Mouse (Mus musculus) kidney, postnatal 0 days (tissue): ENCODE measurements around the gene Cox20. TPM values are rescaled to one million over a fixed set of nuclear protein-coding genes. Genes with fewer than 3 reads are reported as not detected.
A peak's percentile ranks its signal among the peaks of the same experiment; 100 is the strongest.
"Not testable (repeated sequence)": the region's sequence is repeated elsewhere in the genome, so short reads cannot be mapped to it uniquely, and the experiment has no call there.

Source experiments
- ATAC-seq: fragments of 200-750 bp; cut with Nextera tagmentation; replicated peaks from 2 replicates; pipeline ENCODE4 v1.8.0; 2017; ENCODE audit warnings: low read depth, moderate number of reproducible peaks, moderate TSS enrichment, moderate library complexity; ENCODE audit not compliant: low FRiP score
- DNase-seq: peaks from one replicate; pipeline ENCODE4 v3.0.0-alpha.2; 2016; ENCODE audit warnings: low spot score
- H3K27ac ChIP-seq: fragments of 300-500 bp; sonication (generic); 2 replicates; pipeline ENCODE4 v1.5.1; 2014; ENCODE audit warnings: mild to moderate bottlenecking
- H3K27me3 ChIP-seq: fragments of 300-500 bp; sonication (generic); 2 replicates; pipeline ENCODE4 v1.6.1; 2014; ENCODE audit warnings: low read length, mixed read lengths; ENCODE audit not compliant: insufficient read depth
- H3K36me3 ChIP-seq: fragments of 300-500 bp; sonication (generic); 2 replicates; pipeline ENCODE4 v1.6.1; 2014; ENCODE audit warnings: low read length, mixed read lengths; ENCODE audit not compliant: insufficient read depth
- H3K4me1 ChIP-seq: fragments of 300-500 bp; sonication (generic); replicated peaks from 2 replicates; pipeline ENCODE4 v1.6.1; 2014; ENCODE audit warnings: antibody characterized with exemption, low read length, mixed read lengths; ENCODE audit not compliant: insufficient read depth
- H3K4me2 ChIP-seq: fragments of 300-500 bp; sonication (generic); 2 replicates; pipeline ENCODE4 v1.6.1; 2014; ENCODE audit warnings: mild to moderate bottlenecking, low read length, moderate library complexity, mixed read lengths
- H3K4me3 ChIP-seq: fragments of 300-500 bp; sonication (generic); replicated peaks from 2 replicates; pipeline ENCODE4 v1.5.1; 2014; ENCODE audit warnings: low read depth, low read length
- H3K9ac ChIP-seq: fragments of 300-500 bp; sonication (generic); 2 replicates; pipeline ENCODE4 v1.6.1; 2014; ENCODE audit warnings: low read depth, low read length
- H3K9me3 ChIP-seq: fragments of 300-500 bp; sonication (generic); replicated peaks from 2 replicates; pipeline ENCODE4 v1.6.1; 2016; ENCODE audit warnings: low read length, inconsistent platforms, mixed read lengths
- CTCF ChIP-seq: IDR thresholded peaks from 2 replicates; pipeline ENCODE4 v1.5.1; 2016; ENCODE audit warnings: antibody characterized with exemption, low read depth, mild to moderate bottlenecking, moderate library complexity
- WGBS: fragments of 180-500 bp; shearing (Covaris S2); extraction: QIAGEN DNeasy Blood & Tissue Kit; methylation state at CpG from one replicate; pipeline ENCODE4 v1.1.7; 2014; 5-methylcytosine and 5-hydroxymethylcytosine counted together
- polyA plus RNA-seq: library from polyadenylated mRNA; unstranded; fragments of >200 nt; fragmentation: Nextera tagmentation; extraction: Ambion mirVana; gene quantifications from 2 replicates; pipeline ENCODE4 v1.2.1, GENCODE M21; 2015

The Cox20 gene
- polyA plus RNA-seq = 216 and 225 TPM in 2 replicates

GRCm38 (mm10) chr1:178318389-178319184 lies at the start of gene Cox20:
TSS of gene Cox20 (plus strand) at chr1:178319130.
- peak; percentile 95 for ATAC-seq
- H3K4me2 ChIP-seq = peak within 1 kb of the TSS; percentile 77
- WGBS = under 1% methylated on average over 77 of the region's 83 CpGs
- H3K9me3 ChIP-seq = no peaks in the 10 kb centered on the region
- 0 out of 2 replicates have a peak, but pooled peaks have one; percentile 11 for TF ChIP-seq CTCF
- H3K4me1 ChIP-seq = peaks cover 14% of the 10 kb centered on the region; the same call in 1 of the 2 replicates
- H3K9ac ChIP-seq = peak within 1 kb of the TSS; percentile 85
- H3K36me3 ChIP-seq = peaks cover 22% of the 10 kb centered on the region
- DNase-seq = peak; percentile 97
- H3K27me3 ChIP-seq = no peaks in the 10 kb centered on the region
- peak within 1 kb of the TSS; percentile 63 for H3K4me3 ChIP-seq
- H3K27ac ChIP-seq = peak within 1 kb of the TSS; percentile 99

- no peak overlapping the region for H3K4me2 ChIP-seq
- H3K4me1 ChIP-seq = 0 out of 2 replicates have a peak, but pooled peaks cover under 1% of the 10 kb centered on the region
- H3K36me3 ChIP-seq = no peaks in the 10 kb centered on the region
- H3K9me3 ChIP-seq = no peaks in the 10 kb centered on the region
- no peak overlapping the region for H3K27ac ChIP-seq
- DNase-seq (no peak), ATAC-seq (no peak)
- H3K4me3 ChIP-seq = no peak overlapping the region
- TF ChIP-seq CTCF = no peak
- no peak overlapping the region for H3K9ac ChIP-seq
- no peaks in the 10 kb centered on the region for H3K27me3 ChIP-seq
- 65% methylated on average over 6 of the region's 6 CpGs for WGBS
Measured at GRCm38 (mm10) chr1:178270635-178271034, 48.3 kb upstream of the Cox20 start.

- Histone ChIP-seq H3K27ac (no peak overlapping the region), H3K4me2 (peak overlapping the region; percentile 87), H3K36me3 (no peaks in the 10 kb centered on the region), H3K27me3 (no peaks in the 10 kb centered on the region), H3K4me3 (peak overlapping the region; percentile 66; the same call in 1 of the 2 replicates), H3K4me1 (0 out of 2 replicates have a peak, but pooled peaks cover 5% of the 10 kb centered on the region), H3K9me3 (no peaks in the 10 kb centered on the region), H3K9ac (0 out of 2 replicates have a peak overlapping the region, but pooled peaks have one; percentile 82)
- no peak for TF ChIP-seq CTCF
- ATAC-seq = no peak
- peak; percentile 10 for DNase-seq
- 4% methylated on average over 9 of the region's 9 CpGs for WGBS
Measured at GRCm38 (mm10) chr1:178275174-178275730, 43.7 kb upstream of the Cox20 start.

GRCm38 (mm10) chr1:178275738-178276053 lies 43.2 kb upstream of the Cox20 start:
- Histone ChIP-seq H3K4me3 (peak overlapping the region; percentile 66), H3K9me3 (no peaks in the 10 kb centered on the region), H3K36me3 (no peaks in the 10 kb centered on the region), H3K4me1 (0 out of 2 replicates have a peak, but pooled peaks cover 5% of the 10 kb centered on the region), H3K27me3 (no peaks in the 10 kb centered on the region), H3K4me2 (peak overlapping the region; percentile 87), H3K9ac (peak overlapping the region; percentile 82), H3K27ac (peak overlapping the region; percentile 54; the same call in 1 of the 2 replicates)
- DNase-seq (no peak), ATAC-seq (peak; percentile 40; the same call in 1 of the 2 replicates)
- whole genome bisulfite sequencing = 3% methylated on average over 11 of the region's 11 CpGs
- TF ChIP-seq CTCF = no peak

- Histone ChIP-seq H3K4me3 (peak overlapping the region; percentile 66), H3K27me3 (no peaks in the 10 kb centered on the region), H3K9ac (peak overlapping the region; percentile 82), H3K4me2 (peak overlapping the region; percentile 87), H3K9me3 (no peaks in the 10 kb centered on the region), H3K4me1 (0 out of 2 replicates have a peak, but pooled peaks cover 5% of the 10 kb centered on the region), H3K27ac (peak overlapping the region; percentile 54; the same call in 1 of the 2 replicates), H3K36me3 (no peaks in the 10 kb centered on the region)
- ATAC-seq (peak; percentile 82), DNase-seq (peak; percentile 74)
- TF ChIP-seq CTCF = no peak
- under 1% methylated on average over 86 of the region's 87 CpGs for WGBS
Measured at GRCm38 (mm10) chr1:178276054-178276911, 42.6 kb upstream of the Cox20 start.

GRCm38 (mm10) chr1:178283314-178283713 lies 35.6 kb upstream of the Cox20 start:
- H3K4me3 ChIP-seq, H3K36me3 ChIP-seq, ATAC-seq, H3K27me3 ChIP-seq, H3K27ac ChIP-seq, H3K4me1 ChIP-seq, H3K9me3 ChIP-seq, H3K4me2 ChIP-seq, H3K9ac ChIP-seq, DNase-seq: not testable (repeated sequence)
- 91% methylated on average over 3 of the region's 3 CpGs for WGBS
